Mouse (Mus musculus): Measurements from ENCODE around the gene Atp8b4.

- no peak for TF ChIP-seq CTCF (conservative IDR thresholded peaks at IDR 0.05; ENCODE audit: insufficient read depth, insufficient read length, low read depth, low read length)
- no peak for TF ChIP-seq POLR2A (IDR thresholded peaks at IDR 0.05; ENCODE audit: low read depth, low read length)
Measured at GRCm38 (mm10) chr2:126284071-126284470, 216.4 kb downstream of the Atp8b4 start.

All from kidney, adult 2 months (tissue).